Mouse (Mus musculus) adrenal gland, adult 2 months (tissue): ENCODE data around the gene Prss54. TPM values are rescaled to one million over a fixed set of nuclear protein-coding genes. Genes with fewer than 3 reads are reported as not detected.
"Not testable (repeated sequence)": the region's sequence is repeated elsewhere in the genome, so short reads cannot be mapped to it uniquely, and the experiment has no call there.

Experiments used
- DNase-seq: peaks from one replicate; pipeline ENCODE4 v3.0.0; 2021
- long read RNA-seq: library from polyadenylated mRNA; stranded (forward); transcript quantifications from one replicate; pipeline ENCODE4 v2.0.0, GENCODE M21; 2021
- polyA plus RNA-seq: library from polyadenylated mRNA; depleted of rRNA; stranded (reverse); fragments of >200 nt; gene quantifications from 2 replicates; pipeline ENCODE4 v1.2.3, GENCODE M21; 2012; rRNA removed
- total RNA-seq, 2 experiments: library from RNA; stranded (reverse); gene quantifications; 2 replicates each; pipeline ENCODE4 v1.2.3; 2021

The Prss54 gene
- total RNA-seq = not detected
- not detected in 2 replicates for polyA plus RNA-seq
- long read RNA-seq = 0 reads

GRCm38 (mm10) chr8:95576240-95576639 is at the start of gene Prss54:
TSS of gene Prss54 (minus strand) at chr8:95576340.
- DNase-seq = no peak

- DNase-seq = no peak
These were observed 48.7 kb upstream of the Prss54 start for GRCm38 (mm10) chr8:95624833-95625232.

- no peak for DNase-seq
These were observed 43.9 kb upstream of the Prss54 start for GRCm38 (mm10) chr8:95620046-95620445.

- DNase-seq = peak; percentile 6
These were observed 40.2 kb upstream of the Prss54 start for GRCm38 (mm10) chr8:95616383-95616782.

- no peak for DNase-seq
These were observed 35.6 kb upstream of the Prss54 start for GRCm38 (mm10) chr8:95611769-95612168.

GRCm38 (mm10) chr8:95610749-95611148 is 34.6 kb upstream of the Prss54 start:
- peak; percentile 26 for DNase-seq

- no peak for DNase-seq
These were observed 33.3 kb upstream of the Prss54 start for GRCm38 (mm10) chr8:95609406-95609805.

GRCm38 (mm10) chr8:95607210-95607609 is 31.1 kb upstream of the Prss54 start:
- DNase-seq = peak; percentile 33

GRCm38 (mm10) chr8:95606509-95606908 is 30.4 kb upstream of the Prss54 start:
- not testable (repeated sequence) for DNase-seq

- no peak for DNase-seq
These were observed 26.0 kb upstream of the Prss54 start for GRCm38 (mm10) chr8:95602168-95602567.

- DNase-seq = no peak
These were observed 25.2 kb upstream of the Prss54 start for GRCm38 (mm10) chr8:95601306-95601705.

- peak; percentile 23 for DNase-seq
These were observed 23.7 kb upstream of the Prss54 start for GRCm38 (mm10) chr8:95599861-95600260.

GRCm38 (mm10) chr8:95596841-95597241 is 20.7 kb upstream of the Prss54 start:
- no peak for DNase-seq

- DNase-seq = no peak
These were observed 19.0 kb upstream of the Prss54 start for GRCm38 (mm10) chr8:95595131-95595530.

GRCm38 (mm10) chr8:95593439-95594393 is 17.6 kb upstream of the Prss54 start:
- no peak for DNase-seq

GRCm38 (mm10) chr8:95592131-95592780 is 16.1 kb upstream of the Prss54 start:
- no peak for DNase-seq

GRCm38 (mm10) chr8:95590539-95590938 is 14.4 kb upstream of the Prss54 start:
- DNase-seq = no peak

GRCm38 (mm10) chr8:95589282-95589681 is 13.1 kb upstream of the Prss54 start:
- no peak for DNase-seq

GRCm38 (mm10) chr8:95587339-95587738 is 11.2 kb upstream of the Prss54 start:
- no peak for DNase-seq

GRCm38 (mm10) chr8:95573146-95573545 is 3.0 kb downstream of the Prss54 start:
- DNase-seq = no peak

- DNase-seq = no peak
These were observed 9.3 kb downstream of the Prss54 start for GRCm38 (mm10) chr8:95566809-95567208.

GRCm38 (mm10) chr8:95566217-95566616 is 9.9 kb downstream of the Prss54 start:
- DNase-seq = no peak

- DNase-seq = no peak
These were observed 20.2 kb downstream of the Prss54 start for GRCm38 (mm10) chr8:95555963-95556362.
